Mouse (Mus musculus): ENCODE data around the gene Csrnp2.
"Not testable (repeated sequence)": the region's sequence is repeated elsewhere in the genome, so short reads cannot be mapped to it uniquely, and the experiment has no call there.

Gene Csrnp2

GRCm38 (mm10) chr15:100495102-100495501, at the start of gene Csrnp2:
Gene Csrnp2, minus strand, starts transcription at chr15:100495488.
- DNase-seq: peak; percentile 94

GRCm38 (mm10) chr15:100543651-100544030, 48.4 kb upstream of the Csrnp2 start:
- DNase-seq: not testable (repeated sequence)

- not testable (repeated sequence) for DNase-seq
Measured at GRCm38 (mm10) chr15:100542876-100543650, 47.8 kb upstream of the Csrnp2 start.

GRCm38 (mm10) chr15:100541426-100541825, 46.1 kb upstream of the Csrnp2 start:
- no peak for DNase-seq

GRCm38 (mm10) chr15:100541001-100541400, 45.7 kb upstream of the Csrnp2 start:
- DNase-seq: not testable (repeated sequence)

- DNase-seq: no peak
Measured at GRCm38 (mm10) chr15:100539411-100539810, 44.1 kb upstream of the Csrnp2 start.

GRCm38 (mm10) chr15:100537913-100538312, 42.6 kb upstream of the Csrnp2 start:
- peak; percentile 14 for DNase-seq

- DNase-seq: no peak
Measured at GRCm38 (mm10) chr15:100527900-100528299, 32.6 kb upstream of the Csrnp2 start.

- DNase-seq: no peak
Measured at GRCm38 (mm10) chr15:100525405-100525804, 30.1 kb upstream of the Csrnp2 start.

GRCm38 (mm10) chr15:100520306-100520705, 25.0 kb upstream of the Csrnp2 start:
- no peak for DNase-seq

GRCm38 (mm10) chr15:100515121-100515520, 19.8 kb upstream of the Csrnp2 start:
- no peak for DNase-seq

GRCm38 (mm10) chr15:100513387-100513786, 18.1 kb upstream of the Csrnp2 start:
- DNase-seq: no peak

GRCm38 (mm10) chr15:100510072-100510471, 14.8 kb upstream of the Csrnp2 start:
- no peak for DNase-seq

- DNase-seq: no peak
Measured at GRCm38 (mm10) chr15:100508454-100509167, 13.3 kb upstream of the Csrnp2 start.

GRCm38 (mm10) chr15:100499506-100499905, 4.2 kb upstream of the Csrnp2 start:
- not testable (repeated sequence) for DNase-seq

GRCm38 (mm10) chr15:100494647-100495046, 641 bp downstream of the Csrnp2 start:
- no peak for DNase-seq

- DNase-seq: no peak
Measured at GRCm38 (mm10) chr15:100491966-100492365, 3.3 kb downstream of the Csrnp2 start.

GRCm38 (mm10) chr15:100489263-100489662, 6.0 kb downstream of the Csrnp2 start:
- no peak for DNase-seq

GRCm38 (mm10) chr15:100488297-100488696, 7.0 kb downstream of the Csrnp2 start:
- DNase-seq: not testable (repeated sequence)

GRCm38 (mm10) chr15:100487050-100487449, 8.2 kb downstream of the Csrnp2 start:
- no peak for DNase-seq

- no peak for DNase-seq
Measured at GRCm38 (mm10) chr15:100486450-100486849, 8.8 kb downstream of the Csrnp2 start.

GRCm38 (mm10) chr15:100485576-100485975, 9.7 kb downstream of the Csrnp2 start:
- no peak for DNase-seq

GRCm38 (mm10) chr15:100478925-100479324, 16.4 kb downstream of the Csrnp2 start:
- DNase-seq: no peak

GRCm38 (mm10) chr15:100478351-100478750, 16.9 kb downstream of the Csrnp2 start:
- DNase-seq: no peak

Measured in cerebellum, adult 8-10 months (tissue).